Mouse (Mus musculus) CH12F3 (cell line): ENCODE results near the gene Tmem121b.

Source experiments
- in situ Hi-C: fragments of 300-500 bp; cut with MboI; formaldehyde crosslinking; loops from 2 replicates; pipeline ENCODE4 v1.14.3; 2020; ENCODE audit warnings: low sequenced_read_pairs

Gene Tmem121b

GRCm38 (mm10) chr6:120466609-120467329 is 26.8 kb downstream of the Tmem121b start:
- in situ Hi-C loops: no loop called here

- in situ Hi-C loops: no loop called here
These were observed 28.2 kb downstream of the Tmem121b start for GRCm38 (mm10) chr6:120465393-120465792.

DNA sequence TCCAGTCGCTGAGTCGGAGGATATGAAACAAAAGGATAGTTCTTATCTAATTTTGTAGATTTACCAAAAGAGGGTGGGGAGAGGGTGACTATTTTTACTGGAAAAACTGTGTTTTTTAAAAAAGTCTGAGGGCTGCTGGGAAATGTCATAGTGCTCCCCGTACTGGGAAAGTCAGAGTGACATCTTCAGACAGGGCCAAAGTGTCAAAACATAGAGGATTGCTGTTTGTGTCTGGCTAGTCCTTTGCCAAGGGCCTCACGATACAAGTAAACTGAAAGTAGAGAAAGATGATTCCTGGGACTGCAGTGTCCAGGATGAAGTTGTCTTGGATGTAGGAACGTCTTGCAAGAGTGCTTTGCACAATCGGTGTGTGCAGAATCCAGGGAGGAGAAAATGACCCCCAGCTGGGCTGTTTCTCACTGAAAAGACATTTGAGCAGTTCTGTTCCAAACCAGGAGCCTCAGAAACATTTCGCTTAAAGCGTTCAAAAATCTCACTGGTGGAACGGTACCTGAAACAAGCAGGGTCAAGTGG is 29.1 kb downstream of the Tmem121b start:
- in situ Hi-C loops: no loop called here

DNA sequence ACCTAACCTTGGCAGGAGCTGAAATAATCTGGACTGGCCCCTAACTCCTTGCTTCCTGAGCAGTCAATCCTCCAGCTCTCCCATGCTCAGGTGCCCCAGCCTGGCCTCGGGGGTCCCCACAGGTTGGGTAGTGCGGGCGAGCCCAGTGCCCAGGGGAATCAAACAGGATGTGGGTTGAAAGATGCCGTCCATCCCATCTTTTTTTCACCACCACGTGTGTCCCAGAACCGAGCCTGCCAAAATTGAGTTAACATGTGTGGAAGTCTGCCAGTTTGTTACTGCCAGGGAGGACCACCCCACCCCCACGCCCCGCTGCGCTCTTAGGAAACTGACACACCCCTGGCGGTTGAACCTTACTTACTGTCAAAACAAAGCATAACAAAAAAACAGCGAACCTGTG is 29.7 kb downstream of the Tmem121b start:
- in situ Hi-C loops: no loop called here

DNA sequence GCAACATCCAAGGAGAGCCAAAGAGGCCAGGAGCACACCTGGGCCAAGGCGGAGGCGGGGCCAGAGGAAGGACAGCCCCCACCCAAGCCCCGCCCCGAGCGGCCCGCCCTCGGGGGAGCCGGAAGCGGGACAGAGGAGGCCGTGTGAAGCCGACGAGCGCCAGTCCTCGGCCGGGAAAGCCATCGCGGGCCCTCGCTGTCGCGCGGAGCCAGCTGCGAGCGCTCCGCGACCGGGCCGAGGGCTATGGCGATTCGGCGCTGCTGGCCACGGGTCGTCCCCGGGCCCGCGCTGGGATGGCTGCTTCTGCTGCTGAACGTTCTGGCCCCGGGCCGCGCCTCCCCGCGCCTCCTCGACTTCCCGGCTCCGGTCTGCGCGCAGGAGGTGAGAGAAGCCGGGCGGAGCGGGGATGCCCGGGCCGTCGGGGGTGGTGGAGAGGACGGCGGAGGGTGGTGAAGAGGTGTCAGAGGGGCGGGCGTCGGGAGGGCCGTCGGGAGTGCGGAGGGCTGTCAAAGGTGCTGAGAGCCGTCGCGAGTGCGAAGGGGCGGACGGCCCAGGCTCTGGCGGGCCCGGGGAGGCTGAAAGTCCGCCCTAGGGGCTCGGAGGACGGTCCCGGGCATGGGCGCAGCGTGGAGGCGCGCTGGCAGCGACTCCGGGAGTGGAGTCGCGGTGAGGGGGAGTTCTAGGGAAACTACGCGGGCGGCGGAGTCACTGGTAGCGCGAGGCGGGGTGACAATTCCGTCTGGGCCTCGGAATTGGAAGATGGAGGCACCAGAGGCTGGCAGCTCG is 30.3 kb downstream of the Tmem121b start, which contains the start of gene Il17ra:
Gene Il17ra (plus strand): TSS at position 162 of the 786 bp plus-strand sequence.
- in situ Hi-C loops: no loop called here

DNA sequence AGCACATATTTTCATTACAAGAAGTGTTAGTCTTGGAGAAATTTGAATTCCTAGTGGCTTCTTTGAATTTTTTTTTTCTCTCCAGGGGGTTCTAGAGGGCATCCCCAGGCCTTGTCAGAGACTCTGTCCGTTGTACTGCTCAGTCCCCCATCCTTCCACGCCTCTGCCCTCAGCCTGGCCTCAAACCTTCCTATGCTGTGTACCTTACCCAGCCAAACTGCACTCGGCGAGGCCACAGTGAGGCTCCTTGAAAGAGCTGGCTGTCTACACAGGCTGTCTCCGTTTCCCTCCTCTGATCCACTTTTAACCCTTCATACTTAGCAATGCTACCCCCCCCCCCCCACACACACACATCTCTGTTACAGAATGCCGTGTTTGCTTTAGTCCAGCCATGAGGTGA is 31.4 kb downstream of the Tmem121b start:
- in situ Hi-C loops: no loop called here

DNA sequence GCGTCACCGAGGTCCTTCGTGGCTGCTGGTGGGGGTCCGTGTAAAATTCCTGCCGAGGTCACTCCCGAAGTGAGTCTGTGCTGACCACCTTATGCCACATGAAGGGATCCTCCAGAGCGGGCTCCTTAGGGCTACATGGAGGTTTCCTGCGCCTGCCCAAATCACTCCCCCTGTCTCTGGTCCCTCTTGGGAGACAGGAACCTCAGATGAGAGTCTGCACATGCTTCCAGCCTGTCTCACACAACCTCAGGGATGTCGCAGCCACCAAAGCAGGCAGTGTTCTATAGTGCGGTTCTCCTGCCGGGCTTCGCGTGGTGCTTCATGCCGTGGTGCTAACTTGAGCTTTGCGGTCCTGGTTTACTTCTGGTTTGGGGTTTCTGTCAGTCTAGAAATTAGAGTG is 32.4 kb downstream of the Tmem121b start:
- in situ Hi-C loops: no loop called here

DNA sequence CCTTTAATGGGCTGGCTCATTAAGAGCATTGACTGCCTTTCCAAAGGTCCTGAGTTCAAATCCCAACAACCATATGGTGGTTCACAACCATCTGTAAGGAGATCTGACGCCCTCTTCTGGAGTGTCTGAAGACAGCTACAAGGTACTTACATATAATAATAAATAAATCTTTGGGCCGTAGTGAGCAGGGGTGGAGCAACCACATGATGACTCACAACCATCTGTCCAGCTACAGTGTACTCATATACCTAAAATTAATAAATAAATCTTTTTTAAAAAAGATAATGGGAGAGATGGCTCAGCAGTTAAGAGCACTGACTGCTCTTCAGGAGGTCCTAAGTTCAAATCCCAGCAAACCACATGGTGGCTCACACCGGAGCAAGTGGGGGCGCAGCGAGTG is 35.9 kb downstream of the Tmem121b start:
- in situ Hi-C loops: no loop called here

- in situ Hi-C loops: no loop called here
These were observed 36.5 kb downstream of the Tmem121b start for GRCm38 (mm10) chr6:120457074-120457473.

- in situ Hi-C loops: no loop called here
These were observed 39.0 kb downstream of the Tmem121b start for GRCm38 (mm10) chr6:120454627-120455077.

GRCm38 (mm10) chr6:120453556-120453955 is 40.1 kb downstream of the Tmem121b start:
- in situ Hi-C loops: no loop called here

- in situ Hi-C loops: no loop called here
These were observed 40.5 kb downstream of the Tmem121b start for GRCm38 (mm10) chr6:120453103-120453445.

GRCm38 (mm10) chr6:120452384-120453102 is 41.1 kb downstream of the Tmem121b start:
- in situ Hi-C loops: no loop called here

GRCm38 (mm10) chr6:120450208-120450607 is 43.4 kb downstream of the Tmem121b start:
- in situ Hi-C loops: no loop called here

GRCm38 (mm10) chr6:120443363-120444355 is 49.9 kb downstream of the Tmem121b start:
- in situ Hi-C loops: no loop called here

- in situ Hi-C loops: no loop called here
These were observed 51.3 kb downstream of the Tmem121b start for GRCm38 (mm10) chr6:120442171-120442749.
